Mouse (Mus musculus): ENCODE data around the gene Gm6993. TPM values are rescaled to one million over a fixed set of nuclear protein-coding genes. Genes with fewer than 3 reads are reported as not detected.

Gene Gm6993
- total RNA-seq, 1 experiment from 2014 or later: not detected

GRCm38 (mm10) chr12:31239798-31240197, 772 bp upstream of the Gm6993 start:
- no peak for DNase-seq

- no peak for DNase-seq
These were observed 1.2 kb downstream of the Gm6993 start for GRCm38 (mm10) chr12:31241595-31242342.

GRCm38 (mm10) chr12:31244001-31244400, 3.4 kb downstream of the Gm6993 start:
- DNase-seq: no peak

- DNase-seq: no peak
These were observed 4.1 kb downstream of the Gm6993 start for GRCm38 (mm10) chr12:31244691-31245090.

- DNase-seq: no peak
These were observed 5.6 kb downstream of the Gm6993 start for GRCm38 (mm10) chr12:31246153-31246552.

- DNase-seq: no peak
These were observed 6.0 kb downstream of the Gm6993 start for GRCm38 (mm10) chr12:31246615-31247014.

GRCm38 (mm10) chr12:31248165-31248564, 7.6 kb downstream of the Gm6993 start:
- DNase-seq: no peak

- DNase-seq: no peak
These were observed 8.1 kb downstream of the Gm6993 start for GRCm38 (mm10) chr12:31248681-31249080.

- DNase-seq: no peak
These were observed 11.7 kb downstream of the Gm6993 start for GRCm38 (mm10) chr12:31252259-31252658.

- no peak for DNase-seq
These were observed 14.4 kb downstream of the Gm6993 start for GRCm38 (mm10) chr12:31254978-31255377.

GRCm38 (mm10) chr12:31256121-31256903, 15.7 kb downstream of the Gm6993 start:
- no peak for DNase-seq

GRCm38 (mm10) chr12:31261882-31262281, 21.3 kb downstream of the Gm6993 start:
- DNase-seq: no peak

GRCm38 (mm10) chr12:31263921-31264320, 23.4 kb downstream of the Gm6993 start:
- DNase-seq: no peak

GRCm38 (mm10) chr12:31265005-31265721, 24.6 kb downstream of the Gm6993 start, which contains the start of gene Lamb1:
Gene Lamb1, plus strand, starts transcription at chr12:31265234.
- DNase-seq: peak; percentile 87

GRCm38 (mm10) chr12:31265722-31266431, 25.3 kb downstream of the Gm6993 start:
- DNase-seq: peak; percentile 42

- peak; percentile 21 for DNase-seq
These were observed 26.1 kb downstream of the Gm6993 start for GRCm38 (mm10) chr12:31266686-31267085.

- no peak for DNase-seq
These were observed 26.8 kb downstream of the Gm6993 start for GRCm38 (mm10) chr12:31267363-31267762.

GRCm38 (mm10) chr12:31268315-31268714, 27.7 kb downstream of the Gm6993 start:
- DNase-seq: no peak

GRCm38 (mm10) chr12:31269020-31269597, 28.5 kb downstream of the Gm6993 start:
- DNase-seq: no peak

GRCm38 (mm10) chr12:31270361-31270760, 29.8 kb downstream of the Gm6993 start:
- DNase-seq: no peak

GRCm38 (mm10) chr12:31270776-31271175, 30.2 kb downstream of the Gm6993 start:
- DNase-seq: no peak
